Comparison of ENCODE assay signal across 8 mouse cellular contexts in genomic region chr14:31831370-31831712, GRCm38 (mm10). TPM values are rescaled to one million over a fixed set of nuclear protein-coding genes. Genes with fewer than 3 reads are reported as not detected.
DNase-seq lines count a peak whose midpoint lies in the region; ATAC-seq and TF ChIP-seq lines count a peak whose summit lies in the region.

No protein-coding gene starts in this region.

- no peaks in the 10 kb centered on the region for H3K27me3 ChIP-seq in heart, embryonic 11.5 days (ENCODE audit: control insufficient read depth, insufficient read depth, low read length)
- no peaks in the 10 kb centered on the region for H3K27me3 ChIP-seq in liver, embryonic 14.5 days (ENCODE audit: control insufficient read depth, insufficient read depth, low read length)

- no peak for ATAC-seq in heart, embryonic 11.5 days (replicated peaks; ENCODE audit: insufficient number of reproducible peaks, low FRiP score, low TSS enrichment)
- ATAC-seq in liver, embryonic 14.5 days (ENCODE audit: insufficient read depth), result no peak

- peak overlapping the region; percentile 93 for H3K4me3 ChIP-seq in heart, embryonic 11.5 days (ENCODE audit: low read depth, low read length)
- H3K4me3 ChIP-seq in layer of hippocampus, adult 2 months, result peak overlapping the region; percentile 93
- H3K4me3 ChIP-seq in liver, embryonic 14.5 days (ENCODE audit: insufficient read depth in 1 of 2, low read depth in 2 of 2, low read length in 2 of 2), result peak overlapping the region; percentile 75 to 87

- H3K4me1 ChIP-seq in heart, embryonic 11.5 days (ENCODE audit: control insufficient read depth, insufficient read depth, low read length), result no peaks in the 10 kb centered on the region
- peaks cover 3 to 11% of the 10 kb centered on the region in 2 experiments; a peak in 3 of 4 replicates for H3K4me1 ChIP-seq in liver, embryonic 14.5 days (replicated peaks; ENCODE audit: control insufficient read depth in 2 of 2, insufficient read depth in 2 of 2, low read length in 1 of 2)

- peak overlapping the region; percentile 85 for H3K4me2 ChIP-seq in heart, embryonic 11.5 days
- peak overlapping the region; percentile 76 for H3K4me2 ChIP-seq in liver, embryonic 14.5 days (ENCODE audit: low read depth)

- H3K27ac ChIP-seq in heart, embryonic 11.5 days (ENCODE audit: low read depth, low read length), result peak overlapping the region; percentile 93; the same call in 1 of the 2 replicates
- H3K27ac ChIP-seq in layer of hippocampus, adult 2 months, result peak overlapping the region; percentile 85
- no peak overlapping the region for H3K27ac ChIP-seq in liver, embryonic 14.5 days

- no peak for TF ChIP-seq EP300 in liver, embryonic 14.5 days (IDR thresholded peaks at IDR 0.05; ENCODE audit: low read depth)

- H3K9ac ChIP-seq in heart, embryonic 11.5 days (ENCODE audit: low read depth, low read length), result peak overlapping the region; percentile 90
- peak overlapping the region; percentile 45 for H3K9ac ChIP-seq in liver, embryonic 14.5 days (replicated peaks)

- H3K36me3 ChIP-seq in heart, embryonic 11.5 days (ENCODE audit: control insufficient read depth, insufficient read depth, low read length), result no peaks in the 10 kb centered on the region
- no peaks in the 10 kb centered on the region for H3K36me3 ChIP-seq in liver, embryonic 14.5 days (replicated peaks; ENCODE audit: control insufficient read depth, insufficient read depth, low read depth)

- H3K9me3 ChIP-seq in heart, embryonic 11.5 days (replicated peaks; ENCODE audit: control insufficient read depth, low read length), result no peaks in the 10 kb centered on the region
- H3K9me3 ChIP-seq in liver, embryonic 14.5 days (ENCODE audit: control insufficient read depth, low read length), result no peaks in the 10 kb centered on the region

- DNase-seq in heart, adult 8-10 months (ENCODE audit: low spot score), result peak; percentile 6
- no peak for DNase-seq in heart, postnatal 14 days
- peak; percentile 54 to 64 for DNase-seq in cerebellum, postnatal 10 days
- peak; percentile 63 to 67 for DNase-seq in layer of hippocampus, adult 2 months (ENCODE audit: low spot score in 2 of 2)
- peak in 1 of 3 experiments; percentile 14 for DNase-seq in liver, embryonic 14.5 days (ENCODE audit: low read depth in 3 of 3, low spot score in 3 of 3)
- DNase-seq in ovary, postnatal 36 days (ENCODE audit: low spot score), result peak; percentile 13
- DNase-seq in urinary bladder, postnatal 10 days (ENCODE audit: low spot score), result no peak

- intact Hi-C loops in heart, postnatal 14 days (cut with DNase I), result loop anchor here (5.0 kb wide), 1 partner anchor 61 kb away; no protein-coding TSS in a partner anchor

- TF ChIP-seq CTCF in layer of hippocampus, adult 2 months (conservative IDR thresholded peaks at IDR 0.05), result no peak
- no peak for TF ChIP-seq CTCF in liver, embryonic 14.5 days (IDR thresholded peaks at IDR 0.05; ENCODE audit: low read depth)

- WGBS in heart, embryonic 11.5 days (ENCODE audit: insufficient replicate concordance), result 12% methylated on average over 7 of the region's 7 CpGs
- WGBS in liver, embryonic 14.5 days (ENCODE audit: insufficient replicate concordance), result 6% methylated on average over 7 of the region's 7 CpGs

RNA-seq across cellular contexts. Expression of gene Ankrd28, which starts 0.9 kb away (rescaled TPM):
- total RNA-seq in heart, adult 8-10 months (2022), result 10 to 100 TPM; 25.0 to 34.2 (median 29.3) TPM
- 10 to 100 TPM; 26.9 to 28.7 TPM for total RNA-seq in heart, postnatal 14 days (2021)
- 7.3 and 7.9 TPM in 2 replicates for polyA plus RNA-seq in heart, embryonic 11.5 days (2014; fragmentation: Nextera tagmentation; extraction: Ambion mirVana)
- total RNA-seq in layer of hippocampus, adult 2 months (2021), result 10 to 100 TPM; 45.6 to 55.5 TPM
- 3.4 and 4.8 TPM in 2 replicates for polyA plus RNA-seq in liver, embryonic 14.5 days (2012; rRNA removed)
- 3.1 and 3.8 TPM in 2 replicates for polyA plus RNA-seq in liver, embryonic 14.5 days (2014; fragmentation: Nextera tagmentation; extraction: Ambion mirVana)

Comparison
In these comparisons a context has a peak if more than half of its experiments do, and no peak if none do; other contexts are left out.
1. DNase-seq: peak in heart, adult 8-10 months (single experiment), cerebellum, postnatal 10 days (2 of 2), layer of hippocampus, adult 2 months (2 of 2) and ovary, postnatal 36 days (single experiment); none in heart, postnatal 14 days (0 of 2) and urinary bladder, postnatal 10 days (single experiment).
2. Peak in every context shown above with its lines, with median percentiles within 50 percentile points of each other: H3K4me3 ChIP-seq.